Mouse (Mus musculus): ENCODE data around the gene Dst. TPM values are rescaled to one million over a fixed set of nuclear protein-coding genes. Genes with fewer than 3 reads are reported as not detected.
A peak's percentile ranks its signal among the peaks of the same experiment; 100 is the strongest.

The Dst gene
- total and polyA plus RNA-seq, 3 experiments, result 0.08 to 0.60 TPM; not detected in 1

GRCm38 (mm10) chr1:34283502-34283901, 375.5 kb downstream of the Dst start:
- no peaks in the 10 kb centered on the region for H3K27me3 ChIP-seq (ENCODE audit: control insufficient read depth in 1 of 2, insufficient read depth in 2 of 2, low read length in 2 of 2)
- H3K9me3 ChIP-seq (replicated peaks; ENCODE audit: insufficient read depth, low read length), result no peaks in the 10 kb centered on the region
- H3K4me3 ChIP-seq (ENCODE audit: control insufficient read depth in 1 of 2, insufficient read depth in 1 of 2, low read depth in 2 of 2, low read length in 2 of 2), result no peak overlapping the region
- no peaks in the 10 kb centered on the region for H3K4me1 ChIP-seq (ENCODE audit: control insufficient read depth in 1 of 2, insufficient read depth in 2 of 2, low read length in 2 of 2)
- H3K36me3 ChIP-seq (ENCODE audit: control insufficient read depth in 1 of 2, insufficient read depth in 2 of 2, low read length in 2 of 2), result no peaks in the 10 kb centered on the region; a peak in 1 of 4 replicates
- no peak overlapping the region for H3K9ac ChIP-seq (ENCODE audit: control insufficient read depth, low read depth, low read length, poor library complexity, severe bottlenecking)
- H3K27ac ChIP-seq (ENCODE audit: control insufficient read depth, low read depth, low read length), result no peak overlapping the region
- DNase-seq (ENCODE audit: low read depth, low spot score), result peak; percentile 3
- TF ChIP-seq GATA1 (IDR thresholded peaks at IDR 0.05; ENCODE audit: low read depth, low read length) (0 out of 2 replicates have a peak, but pooled peaks have one; percentile 9), MEF2A (IDR thresholded peaks at IDR 0.05; ENCODE audit: extremely low read depth, insufficient replicate concordance, low read depth, low read length, poor library complexity, severe bottlenecking) (no peak), ZMIZ1 (IDR thresholded peaks at IDR 0.05; ENCODE audit: low read depth, low read length) (no peak), BHLHE40 (IDR thresholded peaks at IDR 0.05; ENCODE audit: borderline replicate concordance, low read depth, low read length) (no peak), TCF12 (IDR thresholded peaks at IDR 0.05; ENCODE audit: low read depth, low read length) (0 out of 2 replicates have a peak, but pooled peaks have one; percentile 20), CHD2 (IDR thresholded peaks at IDR 0.05; ENCODE audit: low read length) (no peak)
- no peaks in the 10 kb centered on the region for H3K79me2 ChIP-seq (ENCODE audit: control insufficient read depth, insufficient read depth, low read length, poor library complexity)

GRCm38 (mm10) chr1:34284979-34285378, 377.0 kb downstream of the Dst start:
- TF ChIP-seq ZC3H11A (IDR thresholded peaks at IDR 0.05; ENCODE audit: low read depth, low read length) (no peak), MAZ (IDR thresholded peaks at IDR 0.05; ENCODE audit: low read depth, low read length) (no peak), JUND (IDR thresholded peaks at IDR 0.05; ENCODE audit: low read depth, low read length) (no peak), MAFK (IDR thresholded peaks at IDR 0.05; ENCODE audit: borderline replicate concordance, low read depth, low read length) (no peak), GATA1 (IDR thresholded peaks at IDR 0.05; ENCODE audit: low read depth, low read length) (no peak), MXI1 (IDR thresholded peaks at IDR 0.05; ENCODE audit: low read depth, low read length) (no peak)

GRCm38 (mm10) chr1:34287731-34288130, 379.7 kb downstream of the Dst start:
- no peak overlapping the region for H3K27ac ChIP-seq (ENCODE audit: control insufficient read depth, low read depth, low read length)
- DNase-seq (ENCODE audit: low read depth, low spot score), result no peak
- TF ChIP-seq MEF2A (IDR thresholded peaks at IDR 0.05; ENCODE audit: extremely low read depth, insufficient replicate concordance, low read depth, low read length, poor library complexity, severe bottlenecking), result no peak
- no peak for TF ChIP-seq UBTF (IDR thresholded peaks at IDR 0.05; ENCODE audit: borderline replicate concordance, insufficient read depth, low read depth, low read length)
- TF ChIP-seq EP300 (IDR thresholded peaks at IDR 0.05; ENCODE audit: low read depth in 1 of 2, low read length in 2 of 2), result no peak
- TF ChIP-seq ZC3H11A (IDR thresholded peaks at IDR 0.05; ENCODE audit: low read depth, low read length), result no peak
- no peak for TF ChIP-seq USF2 (IDR thresholded peaks at IDR 0.05; ENCODE audit: borderline replicate concordance in 1 of 2, insufficient read depth in 1 of 2, low read depth in 1 of 2, low read length in 2 of 2)
- no peak for TF ChIP-seq POLR2AphosphoS5 (IDR thresholded peaks at IDR 0.05; ENCODE audit: borderline replicate concordance, low read depth, low read length)
- TF ChIP-seq MAZ (IDR thresholded peaks at IDR 0.05; ENCODE audit: low read depth, low read length), result no peak
- TF ChIP-seq JUND (IDR thresholded peaks at IDR 0.05; ENCODE audit: low read depth, low read length), result no peak
- no peak for TF ChIP-seq ZMIZ1 (IDR thresholded peaks at IDR 0.05; ENCODE audit: low read depth, low read length)
- TF ChIP-seq MYC (IDR thresholded peaks at IDR 0.05; ENCODE audit: low read depth, low read length), result no peak
- no peak for TF ChIP-seq ETS1 (IDR thresholded peaks at IDR 0.05; ENCODE audit: low read depth, low read length)
- TF ChIP-seq MAFK (IDR thresholded peaks at IDR 0.05; ENCODE audit: borderline replicate concordance, low read depth, low read length), result no peak
- no peak for TF ChIP-seq MYB (IDR thresholded peaks at IDR 0.05; ENCODE audit: low read depth, low read length)
- TF ChIP-seq MXI1 (IDR thresholded peaks at IDR 0.05; ENCODE audit: low read depth, low read length), result no peak
- TF ChIP-seq TBP (IDR thresholded peaks at IDR 0.05; ENCODE audit: low read depth, low read length), result no peak
- no peak for TF ChIP-seq POLR2AphosphoS2 (IDR thresholded peaks at IDR 0.05; ENCODE audit: low read length)
- no peak for TF ChIP-seq ELF1 (IDR thresholded peaks at IDR 0.05; ENCODE audit: low read depth, low read length)
- TF ChIP-seq NELFE (IDR thresholded peaks at IDR 0.05; ENCODE audit: low read depth, low read length), result no peak
- TF ChIP-seq NRF1 (IDR thresholded peaks at IDR 0.05; ENCODE audit: insufficient read depth, low read depth, low read length, poor library complexity, severe bottlenecking), result no peak
- H3K4me3 ChIP-seq (ENCODE audit: control insufficient read depth in 1 of 2, insufficient read depth in 1 of 2, low read depth in 2 of 2, low read length in 2 of 2), result no peak overlapping the region
- H3K9ac ChIP-seq (ENCODE audit: control insufficient read depth, low read depth, low read length, poor library complexity, severe bottlenecking), result no peak overlapping the region
- H3K4me1 ChIP-seq (ENCODE audit: control insufficient read depth in 1 of 2, insufficient read depth in 2 of 2, low read length in 2 of 2), result no peaks in the 10 kb centered on the region
- H3K79me2 ChIP-seq (ENCODE audit: control insufficient read depth, insufficient read depth, low read length, poor library complexity), result no peaks in the 10 kb centered on the region
- H3K9me3 ChIP-seq (replicated peaks; ENCODE audit: insufficient read depth, low read length), result no peaks in the 10 kb centered on the region
- H3K27me3 ChIP-seq (ENCODE audit: control insufficient read depth in 1 of 2, insufficient read depth in 2 of 2, low read length in 2 of 2), result no peaks in the 10 kb centered on the region
- H3K36me3 ChIP-seq (ENCODE audit: control insufficient read depth in 1 of 2, insufficient read depth in 2 of 2, low read length in 2 of 2), result no peaks in the 10 kb centered on the region; a peak in 1 of 4 replicates

More at GRCm38 (mm10) chr1:34284979-34285378, 377.0 kb downstream of the Dst start:
- H3K4me3 ChIP-seq (ENCODE audit: control insufficient read depth in 1 of 2, insufficient read depth in 1 of 2, low read depth in 2 of 2, low read length in 2 of 2), result no peak overlapping the region
- peak; percentile 11 for DNase-seq (ENCODE audit: low read depth, low spot score)
- H3K9ac ChIP-seq (ENCODE audit: control insufficient read depth, low read depth, low read length, poor library complexity, severe bottlenecking), result no peak overlapping the region
- H3K36me3 ChIP-seq (ENCODE audit: control insufficient read depth in 1 of 2, insufficient read depth in 2 of 2, low read length in 2 of 2), result no peaks in the 10 kb centered on the region; a peak in 1 of 4 replicates
- no peaks in the 10 kb centered on the region for H3K27me3 ChIP-seq (ENCODE audit: control insufficient read depth in 1 of 2, insufficient read depth in 2 of 2, low read length in 2 of 2)
- H3K4me1 ChIP-seq (ENCODE audit: control insufficient read depth in 1 of 2, insufficient read depth in 2 of 2, low read length in 2 of 2), result no peaks in the 10 kb centered on the region
- no peak overlapping the region for H3K27ac ChIP-seq (ENCODE audit: control insufficient read depth, low read depth, low read length)
- no peaks in the 10 kb centered on the region for H3K9me3 ChIP-seq (replicated peaks; ENCODE audit: insufficient read depth, low read length)
- H3K79me2 ChIP-seq (ENCODE audit: control insufficient read depth, insufficient read depth, low read length, poor library complexity), result no peaks in the 10 kb centered on the region

All from MEL (cell line).